Mouse (Mus musculus) thymus, adult 2 months (tissue): ENCODE measurements around the gene Ifit2.

Experiments
- CTCF ChIP-seq: fragments of 200-500 bp; IDR thresholded peaks from 2 replicates; pipeline ENCODE4 v1.5.1; 2012; ENCODE audit warnings: mild to moderate bottlenecking, control low read depth, low read length, moderate library complexity, borderline replicate concordance; ENCODE audit not compliant: control insufficient read depth, poor library complexity, insufficient read depth; ENCODE audit errors: extremely low read depth
- POLR2A ChIP-seq: fragments of 200-500 bp; IDR thresholded peaks from 2 replicates; pipeline ENCODE4 v1.6.1; 2012; ENCODE audit warnings: mild to moderate bottlenecking, low read length, control low read depth, moderate library complexity; ENCODE audit not compliant: control insufficient read depth, poor library complexity, insufficient read depth; ENCODE audit errors: extremely low read depth

DNA sequence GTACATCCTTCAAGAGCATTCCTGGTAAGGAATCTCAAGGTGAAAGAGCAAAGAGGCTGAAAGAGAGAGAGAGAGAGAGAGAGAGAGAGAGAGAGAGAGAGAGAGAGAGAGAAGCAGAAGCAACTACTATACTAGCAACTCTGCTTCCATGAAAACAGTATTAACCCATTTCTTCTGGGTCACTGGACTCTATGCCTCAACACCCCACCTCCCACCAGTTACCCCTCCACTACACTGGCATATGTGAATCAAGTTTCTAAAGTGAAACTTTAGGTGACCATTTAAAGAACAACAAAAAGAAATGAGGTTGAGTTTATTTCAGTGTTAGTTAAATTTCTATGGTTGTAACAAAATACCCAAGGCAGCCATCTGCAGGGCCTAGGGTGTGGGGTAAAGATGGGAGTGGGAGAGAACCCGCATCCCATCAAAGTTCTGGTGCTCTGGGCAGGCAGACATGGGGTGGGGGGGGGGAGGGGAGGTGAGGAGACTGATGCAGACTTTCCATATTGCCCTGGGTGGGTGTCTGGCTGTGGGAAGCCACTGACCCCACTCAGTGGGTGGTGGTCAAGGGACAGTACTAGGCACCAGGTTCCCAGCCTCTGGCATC lies 15.8 kb downstream of the Ifit2 start:
- TF ChIP-seq CTCF (no peak), POLR2A (no peak)
